Mouse (Mus musculus) heart, postnatal 0 days (tissue): Measurements from ENCODE around the gene Ptpn3. TPM values are rescaled to one million over a fixed set of nuclear protein-coding genes. Genes with fewer than 3 reads are reported as not detected.
"Not testable (repeated sequence)": the region's sequence is repeated elsewhere in the genome, so short reads cannot be mapped to it uniquely, and the experiment has no call there.

Experiments used
- ATAC-seq: fragments of 200-750 bp; cut with Nextera tagmentation; 2 replicates; pipeline ENCODE4 v1.8.0; 2017; ENCODE audit warnings: low read depth, moderate number of reproducible peaks, moderate library complexity; ENCODE audit not compliant: insufficient read depth
- DNase-seq: peaks from one replicate; pipeline ENCODE4 v3.0.0-alpha.2; 2016; ENCODE audit warnings: low spot score
- H3K27ac ChIP-seq: fragments of 300-500 bp; sonication (generic); 2 replicates; pipeline ENCODE4 v1.5.1; 2014; ENCODE audit warnings: low read depth, mild to moderate bottlenecking
- H3K27me3 ChIP-seq: fragments of 300-500 bp; sonication (generic); 2 replicates; pipeline ENCODE4 v1.6.1; 2014; ENCODE audit warnings: low read length, mixed read lengths; ENCODE audit not compliant: control insufficient read depth, insufficient read depth
- H3K36me3 ChIP-seq: fragments of 300-500 bp; sonication (generic); replicated peaks from 2 replicates; pipeline ENCODE4 v1.6.1; 2014; ENCODE audit warnings: low read length, mixed read lengths; ENCODE audit not compliant: control insufficient read depth, insufficient read depth
- H3K4me1 ChIP-seq: fragments of 300-500 bp; sonication (generic); 2 replicates; pipeline ENCODE4 v1.6.1; 2014; ENCODE audit warnings: antibody characterized with exemption; ENCODE audit not compliant: control insufficient read depth, insufficient read depth
- H3K4me2 ChIP-seq: fragments of 300-500 bp; sonication (generic); 2 replicates; pipeline ENCODE4 v1.6.1; 2014; ENCODE audit warnings: low read depth, mild to moderate bottlenecking, low read length, moderate library complexity
- H3K4me3 ChIP-seq: fragments of 300-500 bp; sonication (generic); 2 replicates; pipeline ENCODE4 v1.5.1; 2014; ENCODE audit warnings: low read depth, low read length
- H3K9ac ChIP-seq: fragments of 300-500 bp; sonication (generic); replicated peaks from 2 replicates; pipeline ENCODE4 v1.6.1; 2014; ENCODE audit warnings: low read depth, low read length, mixed read lengths
- H3K9me3 ChIP-seq: fragments of 300-500 bp; sonication (generic); replicated peaks from 2 replicates; pipeline ENCODE4 v1.6.1; 2016; ENCODE audit warnings: low read length; ENCODE audit not compliant: control insufficient read depth
- CTCF ChIP-seq: IDR thresholded peaks from 2 replicates; pipeline ENCODE4 v1.5.1; 2016; ENCODE audit warnings: antibody characterized with exemption, control low read depth, low read depth
- EP300 ChIP-seq: IDR thresholded peaks from 2 replicates; pipeline ENCODE4 v1.6.1; 2016; ENCODE audit warnings: antibody characterized with exemption, low read depth
- WGBS: fragments of 180-500 bp; shearing (Covaris S2); extraction: QIAGEN DNeasy Blood & Tissue Kit; methylation state at CpG from one replicate; pipeline ENCODE4 v1.1.7; 2014; 5-methylcytosine and 5-hydroxymethylcytosine counted together
- polyA plus RNA-seq: library from polyadenylated mRNA; unstranded; fragments of >200 nt; fragmentation: Nextera tagmentation; extraction: Ambion mirVana; gene quantifications from 2 replicates; pipeline ENCODE4 v1.2.1, GENCODE M21; 2015
- total RNA-seq: library from RNA; depleted of rRNA; stranded (reverse); fragments of >200 nt; gene quantifications from 2 replicates; pipeline ENCODE4 v1.2.3, GENCODE M21; 2014; ENCODE audit warnings: low replicate concordance

Ptpn3 gene
- total and polyA plus RNA-seq, 2 experiments from 2014 or later, result 2.3 to 3.4 TPM

- Histone ChIP-seq H3K27ac (no peak overlapping the region), H3K4me3 (no peak overlapping the region), H3K36me3 (0 out of 2 replicates have a peak, but pooled peaks cover 5% of the 10 kb centered on the region), H3K27me3 (no peaks in the 10 kb centered on the region), H3K4me2 (no peak overlapping the region), H3K9ac (no peak overlapping the region), H3K4me1 (no peaks in the 10 kb centered on the region), H3K9me3 (0 out of 2 replicates have a peak, but pooled peaks cover 8% of the 10 kb centered on the region)
- ATAC-seq (no peak), DNase-seq (no peak)
- TF ChIP-seq CTCF (no peak), EP300 (no peak)
- 70% methylated on average over 7 of the region's 7 CpGs for WGBS
Measured at GRCm38 (mm10) chr4:57202132-57202531, 99.5 kb downstream of the Ptpn3 start.

GRCm38 (mm10) chr4:57200661-57201060 lies 101.0 kb downstream of the Ptpn3 start:
- TF ChIP-seq EP300 (no peak), CTCF (no peak)
- 81% methylated on average over 6 of the region's 6 CpGs for WGBS
- Histone ChIP-seq H3K36me3 (0 out of 2 replicates have a peak, but pooled peaks cover 5% of the 10 kb centered on the region), H3K4me3 (no peak overlapping the region), H3K9ac (no peak overlapping the region), H3K4me2 (no peak overlapping the region), H3K27me3 (no peaks in the 10 kb centered on the region), H3K4me1 (no peaks in the 10 kb centered on the region), H3K9me3 (0 out of 2 replicates have a peak, but pooled peaks cover 8% of the 10 kb centered on the region), H3K27ac (no peak overlapping the region)
- DNase-seq (no peak), ATAC-seq (no peak)

GRCm38 (mm10) chr4:57198666-57199393 lies 102.8 kb downstream of the Ptpn3 start:
- ATAC-seq, H3K27ac ChIP-seq, H3K36me3 ChIP-seq, H3K4me2 ChIP-seq, H3K4me3 ChIP-seq, H3K4me1 ChIP-seq, H3K27me3 ChIP-seq, DNase-seq, H3K9me3 ChIP-seq, H3K9ac ChIP-seq: not testable (repeated sequence)
- 93% methylated on average over 20 of the region's 20 CpGs for WGBS

GRCm38 (mm10) chr4:57191543-57192283 lies 109.9 kb downstream of the Ptpn3 start:
- Histone ChIP-seq H3K9ac (no peak overlapping the region), H3K4me3 (no peak overlapping the region), H3K9me3 (no peaks in the 10 kb centered on the region), H3K27me3 (no peaks in the 10 kb centered on the region), H3K4me1 (peaks cover 11% of the 10 kb centered on the region), H3K27ac (peak overlapping the region; percentile 18), H3K36me3 (no peaks in the 10 kb centered on the region), H3K4me2 (0 out of 2 replicates have a peak overlapping the region, but pooled peaks have one; percentile 10)
- 23% methylated on average over 9 of the region's 9 CpGs for WGBS
- DNase-seq, result peak; percentile 43
- no peak for TF ChIP-seq CTCF
- TF ChIP-seq EP300, result no peak
- peak; percentile 33; the same call in 1 of the 2 replicates for ATAC-seq

GRCm38 (mm10) chr4:57189881-57190280 lies 111.8 kb downstream of the Ptpn3 start:
- no peak for DNase-seq
- TF ChIP-seq CTCF (no peak), EP300 (no peak)
- Histone ChIP-seq H3K27ac (no peak overlapping the region), H3K4me2 (no peak overlapping the region), H3K36me3 (no peaks in the 10 kb centered on the region), H3K9ac (no peak overlapping the region), H3K4me1 (peaks cover 11% of the 10 kb centered on the region), H3K27me3 (no peaks in the 10 kb centered on the region), H3K4me3 (no peak overlapping the region), H3K9me3 (no peaks in the 10 kb centered on the region)
- ATAC-seq, result no peak
- WGBS, result 94% methylated on average over 2 of the region's 2 CpGs
